Mouse (Mus musculus) megakaryocyte, embryonic 14.5 days (primary cell): ENCODE measurements at regions not wholly inside any gene's neighbourhood (a gene's known extent, or its start where the extent isn't known, plus 50 kb on each side); places are given as distances from the start of the nearest gene placed in this dataset.

Source experiments
- H3K27me3 ChIP-seq: replicated peaks from 2 replicates; pipeline ENCODE3; 2012; ENCODE audit warnings: inconsistent platforms
- H3K36me3 ChIP-seq: replicated peaks from 2 replicates; pipeline ENCODE3; 2012; ENCODE audit warnings: low read length, inconsistent platforms, mixed read lengths
- H3K4me1 ChIP-seq: 2 replicates; pipeline ENCODE4 v1.6.1; 2012; ENCODE audit warnings: inconsistent platforms
- H3K4me3 ChIP-seq: replicated peaks from 2 replicates; pipeline ENCODE3; 2012; ENCODE audit warnings: moderate library complexity, mild to moderate bottlenecking, inconsistent platforms
- H3K9me3 ChIP-seq: 2 replicates; pipeline ENCODE4 v1.6.1; 2012; ENCODE audit warnings: inconsistent platforms
- FLI1 ChIP-seq: IDR thresholded peaks from 2 replicates; pipeline ENCODE4 v1.6.1; 2012; ENCODE audit warnings: low read length, inconsistent platforms, mixed read lengths
- GATA1 ChIP-seq: IDR thresholded peaks from 3 replicates; pipeline ENCODE4 v1.6.1; 2012; ENCODE audit warnings: mixed read lengths, low read length, inconsistent platforms, borderline replicate concordance

DNA sequence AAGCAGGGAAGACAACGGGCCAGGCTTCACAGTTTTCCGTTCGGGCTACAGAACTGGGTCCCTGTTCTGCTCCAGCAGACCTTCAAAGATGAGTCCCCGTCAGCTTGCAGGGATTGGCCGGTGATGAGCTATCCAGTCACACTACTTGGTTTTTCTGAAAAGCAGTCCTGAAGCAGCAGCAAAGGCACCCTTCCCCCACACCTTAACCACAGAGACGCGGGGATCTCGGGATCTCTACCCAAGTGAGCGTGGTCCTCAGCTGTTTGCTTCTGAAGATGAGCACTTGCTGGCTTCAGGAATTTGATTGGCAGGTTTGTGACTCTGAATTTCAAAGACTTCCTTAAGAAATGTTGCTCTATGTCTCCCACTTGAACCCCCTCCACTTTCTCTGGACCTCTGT is 186.6 kb upstream of the Arglu1 start:
- TF ChIP-seq FLI1 = no peak
- no peak for TF ChIP-seq GATA1

GRCm38 (mm10) chr8:8876469-8876868 is 186.1 kb upstream of the Arglu1 start:
- Histone ChIP-seq H3K36me3 (no peaks in the 10 kb centered on the region), H3K27me3 (no peaks in the 10 kb centered on the region), H3K9me3 (peaks cover 22% of the 10 kb centered on the region), H3K4me3 (no peak overlapping the region), H3K4me1 (no peaks in the 10 kb centered on the region)
- no peak for TF ChIP-seq GATA1
- TF ChIP-seq FLI1 = no peak

More for the DNA sequence above, 186.6 kb upstream of the Arglu1 start:
- Histone ChIP-seq H3K9me3 (peaks cover 22% of the 10 kb centered on the region), H3K27me3 (no peaks in the 10 kb centered on the region), H3K36me3 (no peaks in the 10 kb centered on the region), H3K4me3 (no peak overlapping the region), H3K4me1 (no peaks in the 10 kb centered on the region)

GRCm38 (mm10) chr8:8871938-8872337 is 181.6 kb upstream of the Arglu1 start:
- no peaks in the 10 kb centered on the region for H3K27me3 ChIP-seq
- H3K9me3 ChIP-seq = peaks cover 15% of the 10 kb centered on the region
- H3K4me1 ChIP-seq = no peaks in the 10 kb centered on the region; the same call in 1 of the 2 replicates
- H3K4me3 ChIP-seq = no peak overlapping the region
- H3K36me3 ChIP-seq = no peaks in the 10 kb centered on the region
- TF ChIP-seq GATA1 (no peak), FLI1 (no peak)

- no peaks in the 10 kb centered on the region for H3K27me3 ChIP-seq
- TF ChIP-seq FLI1 (no peak), GATA1 (no peak)
- H3K9me3 ChIP-seq = peaks cover 6% of the 10 kb centered on the region; the same call in 1 of the 2 replicates
- no peak overlapping the region for H3K4me3 ChIP-seq
- no peaks in the 10 kb centered on the region; the same call in 1 of the 2 replicates for H3K4me1 ChIP-seq
- no peaks in the 10 kb centered on the region for H3K36me3 ChIP-seq
Measured at GRCm38 (mm10) chr8:8871039-8871438, 180.7 kb upstream of the Arglu1 start.

- H3K36me3 ChIP-seq = no peaks in the 10 kb centered on the region
- H3K9me3 ChIP-seq = peaks cover 6% of the 10 kb centered on the region; the same call in 1 of the 2 replicates
- TF ChIP-seq GATA1 (no peak), FLI1 (no peak)
- H3K27me3 ChIP-seq = no peaks in the 10 kb centered on the region
- H3K4me1 ChIP-seq = no peaks in the 10 kb centered on the region; the same call in 1 of the 2 replicates
- H3K4me3 ChIP-seq = no peak overlapping the region
Measured at GRCm38 (mm10) chr8:8870487-8870886, 180.2 kb upstream of the Arglu1 start.

GRCm38 (mm10) chr8:8869338-8869737 is 179.0 kb upstream of the Arglu1 start:
- no peak for TF ChIP-seq GATA1
- TF ChIP-seq FLI1 = no peak
- no peaks in the 10 kb centered on the region; the same call in 1 of the 2 replicates for H3K4me1 ChIP-seq
- H3K27me3 ChIP-seq = no peaks in the 10 kb centered on the region
- H3K36me3 ChIP-seq = no peaks in the 10 kb centered on the region
- H3K4me3 ChIP-seq = no peak overlapping the region
- peaks cover 6% of the 10 kb centered on the region; the same call in 1 of the 2 replicates for H3K9me3 ChIP-seq

DNA sequence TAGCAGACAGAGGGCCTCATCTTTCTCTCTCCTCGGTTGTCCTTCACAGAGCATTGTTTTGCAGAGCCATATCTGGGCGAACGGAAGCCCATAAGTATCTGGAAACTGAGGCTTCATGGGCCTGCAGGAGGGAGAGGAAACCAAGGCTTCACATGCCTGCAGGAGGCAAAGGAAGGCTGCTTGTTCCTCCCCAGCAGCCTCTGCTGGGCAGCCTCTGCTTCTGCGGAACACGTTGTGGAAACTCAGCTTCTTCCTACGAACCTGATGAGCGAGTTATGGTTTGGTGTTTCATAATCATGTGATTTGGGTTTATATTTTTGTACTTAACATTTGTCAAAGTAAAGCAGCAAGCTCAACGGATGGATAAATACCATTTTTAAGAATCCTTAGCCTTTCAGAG is 177.6 kb upstream of the Arglu1 start:
- no peaks in the 10 kb centered on the region for H3K27me3 ChIP-seq
- peaks cover 3% of the 10 kb centered on the region; the same call in 1 of the 2 replicates for H3K9me3 ChIP-seq
- TF ChIP-seq GATA1 (no peak), FLI1 (no peak)
- H3K36me3 ChIP-seq = no peaks in the 10 kb centered on the region
- no peaks in the 10 kb centered on the region; the same call in 1 of the 2 replicates for H3K4me1 ChIP-seq
- H3K4me3 ChIP-seq = no peak overlapping the region

GRCm38 (mm10) chr8:8867126-8867777 is 176.9 kb upstream of the Arglu1 start:
- H3K9me3 ChIP-seq = no peaks in the 10 kb centered on the region
- no peak for TF ChIP-seq GATA1
- TF ChIP-seq FLI1 = no peak
- no peaks in the 10 kb centered on the region for H3K27me3 ChIP-seq
- no peaks in the 10 kb centered on the region for H3K36me3 ChIP-seq
- no peaks in the 10 kb centered on the region; the same call in 1 of the 2 replicates for H3K4me1 ChIP-seq
- H3K4me3 ChIP-seq = peak overlapping the region; percentile 19

DNA sequence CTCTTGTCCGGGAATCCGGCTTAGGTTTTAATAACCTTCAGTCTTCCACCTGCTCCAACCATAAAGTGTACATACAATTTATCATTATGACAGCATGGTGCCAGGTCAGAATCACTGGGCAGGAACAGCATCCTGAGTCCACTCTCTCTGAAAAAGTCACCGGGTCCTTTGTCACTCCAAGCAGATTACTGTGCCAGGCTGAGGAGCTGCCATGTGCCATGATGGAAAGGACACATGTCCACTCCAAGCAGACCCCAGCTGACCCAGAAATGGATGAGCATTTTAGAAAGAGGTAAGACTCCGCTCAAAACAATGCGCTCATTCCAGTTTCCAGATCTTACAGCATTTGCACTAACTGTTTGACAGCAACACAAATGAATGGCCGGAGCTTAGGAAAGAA is 172.4 kb upstream of the Arglu1 start:
- no peaks in the 10 kb centered on the region for H3K36me3 ChIP-seq
- no peak for TF ChIP-seq FLI1
- TF ChIP-seq GATA1 = no peak
- H3K27me3 ChIP-seq = no peaks in the 10 kb centered on the region
- H3K9me3 ChIP-seq = no peaks in the 10 kb centered on the region
- H3K4me1 ChIP-seq = no peaks in the 10 kb centered on the region; the same call in 1 of the 2 replicates
- H3K4me3 ChIP-seq = no peak overlapping the region

- H3K4me1 ChIP-seq = no peaks in the 10 kb centered on the region
- no peaks in the 10 kb centered on the region for H3K9me3 ChIP-seq
- H3K36me3 ChIP-seq = no peaks in the 10 kb centered on the region
- no peak overlapping the region for H3K4me3 ChIP-seq
- TF ChIP-seq GATA1 (no peak), FLI1 (no peak)
- no peaks in the 10 kb centered on the region for H3K27me3 ChIP-seq
Measured at GRCm38 (mm10) chr8:8861331-8861940, 171.1 kb upstream of the Arglu1 start.
